In genomic region chr1:162216656-162217055, GRCm38 (mm10) we compare ENCODE assay signal across 11 mouse cellular contexts.
DNase-seq lines count a peak whose midpoint lies in the region; ATAC-seq lines count a peak whose summit lies in the region.
"Had no signal": no experiment of that assay in that cellular context is flagged by ENCODE, and none has a peak within 500 bp of the region (broad histone marks: within the 10 kb centered on the region; RNA-seq: fewer than 3 reads in every experiment).

No protein-coding gene starts in this region.

- no peak overlapping the region for H3K9ac ChIP-seq in forebrain, embryonic 11.5 days (ENCODE audit: low read length)
- no peak overlapping the region for H3K9ac ChIP-seq in forebrain, embryonic 15.5 days (replicated peaks)
- H3K9ac ChIP-seq in midbrain, embryonic 14.5 days (replicated peaks; ENCODE audit: low read length), result no peak overlapping the region
- no peak overlapping the region for H3K9ac ChIP-seq in intestine, embryonic 15.5 days
- H3K9ac ChIP-seq in stomach, embryonic 16.5 days (ENCODE audit: low read length), result peak overlapping the region; percentile 55
- H3K9ac ChIP-seq: hindbrain, embryonic 14.5 days; liver, embryonic 14.5 days had no signal

- peak overlapping the region; percentile 9; the same call in 1 of the 2 replicates for H3K27ac ChIP-seq in forebrain, embryonic 11.5 days (ENCODE audit: low read depth, low read length)
- no peak overlapping the region for H3K27ac ChIP-seq in forebrain, embryonic 15.5 days (replicated peaks)
- peak overlapping the region; percentile 6; the same call in 1 of the 2 replicates for H3K27ac ChIP-seq in midbrain, embryonic 10.5 days (replicated peaks)
- H3K27ac ChIP-seq in midbrain, embryonic 14.5 days (replicated peaks; ENCODE audit: low read depth, low read length), result no peak overlapping the region
- H3K27ac ChIP-seq in intestine, embryonic 15.5 days, result peak overlapping the region; percentile 63
- H3K27ac ChIP-seq in stomach, embryonic 16.5 days (ENCODE audit: low read length), result peak overlapping the region; percentile 99
- H3K27ac ChIP-seq: liver, embryonic 14.5 days had no signal

- no peaks in the 10 kb centered on the region for H3K27me3 ChIP-seq in forebrain, embryonic 11.5 days (ENCODE audit: control insufficient read depth, insufficient read depth, low read length)
- H3K27me3 ChIP-seq in forebrain, embryonic 15.5 days, result no peaks in the 10 kb centered on the region
- peaks cover 38% of the 10 kb centered on the region for H3K27me3 ChIP-seq in midbrain, embryonic 10.5 days (ENCODE audit: low read depth, poor library complexity, severe bottlenecking)
- no peaks in the 10 kb centered on the region for H3K27me3 ChIP-seq in midbrain, embryonic 14.5 days (ENCODE audit: control insufficient read depth, insufficient read depth, low read length)
- H3K27me3 ChIP-seq in intestine, embryonic 15.5 days (replicated peaks), result no peaks in the 10 kb centered on the region
- H3K27me3 ChIP-seq in stomach, embryonic 16.5 days (ENCODE audit: control insufficient read depth, insufficient read depth, low read length), result no peaks in the 10 kb centered on the region

- no peak overlapping the region for H3K4me3 ChIP-seq in forebrain, embryonic 11.5 days (ENCODE audit: low read depth, low read length)
- no peak overlapping the region for H3K4me3 ChIP-seq in forebrain, embryonic 15.5 days
- no peak overlapping the region for H3K4me3 ChIP-seq in midbrain, embryonic 10.5 days
- H3K4me3 ChIP-seq in midbrain, embryonic 14.5 days (replicated peaks; ENCODE audit: low read depth, low read length), result no peak overlapping the region
- no peak overlapping the region for H3K4me3 ChIP-seq in intestine, embryonic 15.5 days (replicated peaks)
- H3K4me3 ChIP-seq in stomach, embryonic 16.5 days (replicated peaks; ENCODE audit: low read length), result peak overlapping the region; percentile 20

- WGBS in forebrain, embryonic 11.5 days, result 25% methylated on average over 4 of the region's 4 CpGs
- WGBS in forebrain, embryonic 15.5 days, result 25% methylated on average over 4 of the region's 4 CpGs
- 23% methylated on average over 4 of the region's 4 CpGs for WGBS in midbrain, embryonic 10.5 days
- WGBS in midbrain, embryonic 14.5 days, result 28% methylated on average over 4 of the region's 4 CpGs
- WGBS in intestine, embryonic 15.5 days, result 19% methylated on average over 4 of the region's 4 CpGs
- WGBS in stomach, embryonic 16.5 days, result 12% methylated on average over 4 of the region's 4 CpGs

- DNase-seq in forebrain, embryonic 11.5 days (ENCODE audit: low spot score), result no peak
- DNase-seq in midbrain, embryonic 10.5 days (ENCODE audit: low spot score), result no peak
- DNase-seq in midbrain, embryonic 14.5 days, result no peak
- no peak for DNase-seq in adrenal gland, adult (ENCODE audit: inconsistent age in 2 of 2, low spot score in 1 of 2)
- no peak for DNase-seq in layer of hippocampus, adult 18-20 months (ENCODE audit: low spot score in 2 of 2)
- DNase-seq: thymus, postnatal 25 days had no signal

- H3K4me2 ChIP-seq in forebrain, embryonic 11.5 days (ENCODE audit: low read depth, low read length, severe bottlenecking), result no peak overlapping the region
- no peak overlapping the region for H3K4me2 ChIP-seq in forebrain, embryonic 15.5 days (replicated peaks)
- H3K4me2 ChIP-seq in midbrain, embryonic 14.5 days (ENCODE audit: low read length), result no peak overlapping the region
- peak overlapping the region; percentile 25; the same call in 1 of the 2 replicates for H3K4me2 ChIP-seq in intestine, embryonic 15.5 days (replicated peaks)
- H3K4me2 ChIP-seq in stomach, embryonic 16.5 days (ENCODE audit: low read depth, low read length), result peak overlapping the region; percentile 47

- no peak for ATAC-seq in forebrain, embryonic 11.5 days (replicated peaks; ENCODE audit: low FRiP score)
- ATAC-seq in forebrain, embryonic 15.5 days (replicated peaks), result no peak
- ATAC-seq in midbrain, embryonic 14.5 days (ENCODE audit: low FRiP score, low TSS enrichment), result no peak
- ATAC-seq in intestine, embryonic 15.5 days, result peak; percentile 57
- peak; percentile 67 for ATAC-seq in stomach, embryonic 16.5 days (ENCODE audit: insufficient read depth, low FRiP score)

- H3K4me1 ChIP-seq in forebrain, embryonic 11.5 days (replicated peaks; ENCODE audit: control insufficient read depth, insufficient read depth, low read length), result no peaks in the 10 kb centered on the region
- H3K4me1 ChIP-seq in forebrain, embryonic 15.5 days, result no peaks in the 10 kb centered on the region
- peaks cover 27% of the 10 kb centered on the region for H3K4me1 ChIP-seq in midbrain, embryonic 10.5 days
- H3K4me1 ChIP-seq in midbrain, embryonic 14.5 days (ENCODE audit: control insufficient read depth, insufficient read depth, low read length), result no peaks in the 10 kb centered on the region
- 0 out of 2 replicates have a peak, but pooled peaks cover 3% of the 10 kb centered on the region for H3K4me1 ChIP-seq in intestine, embryonic 15.5 days (replicated peaks)
- H3K4me1 ChIP-seq in stomach, embryonic 16.5 days (ENCODE audit: control insufficient read depth, insufficient read depth, low read length), result peaks cover 5% of the 10 kb centered on the region; the same call in 1 of the 2 replicates

- H3K9me3 ChIP-seq in forebrain, embryonic 11.5 days (ENCODE audit: control insufficient read depth, low read length), result no peaks in the 10 kb centered on the region
- H3K9me3 ChIP-seq in forebrain, embryonic 15.5 days, result no peaks in the 10 kb centered on the region
- no peaks in the 10 kb centered on the region for H3K9me3 ChIP-seq in midbrain, embryonic 10.5 days (replicated peaks)
- H3K9me3 ChIP-seq in midbrain, embryonic 14.5 days (ENCODE audit: control insufficient read depth, low read length), result no peaks in the 10 kb centered on the region
- no peaks in the 10 kb centered on the region for H3K9me3 ChIP-seq in intestine, embryonic 15.5 days
- no peaks in the 10 kb centered on the region for H3K9me3 ChIP-seq in stomach, embryonic 16.5 days (replicated peaks; ENCODE audit: control insufficient read depth, low read length)

- no peaks in the 10 kb centered on the region for H3K36me3 ChIP-seq in forebrain, embryonic 11.5 days (ENCODE audit: control insufficient read depth, insufficient read depth, low read length)
- no peaks in the 10 kb centered on the region for H3K36me3 ChIP-seq in forebrain, embryonic 15.5 days
- no peaks in the 10 kb centered on the region for H3K36me3 ChIP-seq in midbrain, embryonic 10.5 days
- H3K36me3 ChIP-seq in midbrain, embryonic 14.5 days (ENCODE audit: control insufficient read depth, insufficient read depth, low read length), result no peaks in the 10 kb centered on the region
- H3K36me3 ChIP-seq in intestine, embryonic 15.5 days, result no peaks in the 10 kb centered on the region
- H3K36me3 ChIP-seq in stomach, embryonic 16.5 days (ENCODE audit: control insufficient read depth, insufficient read depth, low read length), result no peaks in the 10 kb centered on the region

Comparison
In these comparisons a context has a peak if more than half of its experiments do, and no peak if none do; other contexts are left out.
1. H3K27ac ChIP-seq: peak in forebrain, embryonic 11.5 days (single experiment), midbrain, embryonic 10.5 days (single experiment), intestine, embryonic 15.5 days (single experiment) and stomach, embryonic 16.5 days (single experiment); none in forebrain, embryonic 15.5 days (single experiment) and midbrain, embryonic 14.5 days (single experiment).
2. ATAC-seq: peak in intestine, embryonic 15.5 days (single experiment) and stomach, embryonic 16.5 days (single experiment); none in forebrain, embryonic 11.5 days (single experiment), forebrain, embryonic 15.5 days (single experiment) and midbrain, embryonic 14.5 days (single experiment).
3. H3K4me2 ChIP-seq: peak in intestine, embryonic 15.5 days (single experiment) and stomach, embryonic 16.5 days (single experiment); none in forebrain, embryonic 11.5 days (single experiment), forebrain, embryonic 15.5 days (single experiment) and midbrain, embryonic 14.5 days (single experiment).